Mouse (Mus musculus): Measurements from ENCODE around the gene Ccnf. TPM values are rescaled to one million over a fixed set of nuclear protein-coding genes. Genes with fewer than 3 reads are reported as not detected.

Gene Ccnf
- polyA plus RNA-seq, 1 experiment from 2014 or later: 71.5 TPM

GRCm38 (mm10) chr17:24225851-24226250 lies 25.4 kb downstream of the Ccnf start:
- peaks cover 70% of the 10 kb centered on the region for H3K4me1 ChIP-seq (replicated peaks)
- peak; percentile 90 for ATAC-seq (ENCODE audit: insufficient read depth)

GRCm38 (mm10) chr17:24224741-24225140 lies 26.5 kb downstream of the Ccnf start:
- peaks cover 82% of the 10 kb centered on the region for H3K36me3 ChIP-seq (replicated peaks)
- H3K4me1 ChIP-seq (replicated peaks): peaks cover 78% of the 10 kb centered on the region
- H3K4me2 ChIP-seq: no peak overlapping the region
- peak overlapping the region; percentile 91 for H3K27ac ChIP-seq (replicated peaks)
- no peak overlapping the region for H3K9ac ChIP-seq
- no peaks in the 10 kb centered on the region for H3K27me3 ChIP-seq
- no peak overlapping the region for H3K4me3 ChIP-seq (replicated peaks)
- H3K9me3 ChIP-seq (replicated peaks): no peaks in the 10 kb centered on the region
- WGBS (ENCODE audit: insufficient replicate concordance): 88% methylated on average over 10 of the region's 10 CpGs
- no peak for ATAC-seq (ENCODE audit: insufficient read depth)

More at GRCm38 (mm10) chr17:24225851-24226250, 25.4 kb downstream of the Ccnf start:
- Histone ChIP-seq H3K27me3 (no peaks in the 10 kb centered on the region), H3K9me3 (replicated peaks) (no peaks in the 10 kb centered on the region), H3K36me3 (replicated peaks) (peaks cover 93% of the 10 kb centered on the region), H3K4me3 (replicated peaks) (peak overlapping the region; percentile 10; the same call in 1 of the 2 replicates), H3K27ac (replicated peaks) (peak overlapping the region; percentile 91), H3K4me2 (peak overlapping the region; percentile 47), H3K9ac (peak overlapping the region; percentile 33)
- WGBS (ENCODE audit: insufficient replicate concordance): 32% methylated on average over 5 of the region's 5 CpGs

- ATAC-seq (ENCODE audit: insufficient read depth): no peak
- no peak overlapping the region for H3K9ac ChIP-seq
- H3K9me3 ChIP-seq (replicated peaks): no peaks in the 10 kb centered on the region
- no peak overlapping the region for H3K4me3 ChIP-seq (replicated peaks)
- H3K27me3 ChIP-seq: no peaks in the 10 kb centered on the region
- H3K4me2 ChIP-seq: no peak overlapping the region
- H3K4me1 ChIP-seq (replicated peaks): peaks cover 88% of the 10 kb centered on the region
- H3K36me3 ChIP-seq (replicated peaks): peaks cover 79% of the 10 kb centered on the region
- 90% methylated on average over 5 of the region's 5 CpGs for WGBS (ENCODE audit: insufficient replicate concordance)
- H3K27ac ChIP-seq (replicated peaks): peak overlapping the region; percentile 90; the same call in 1 of the 2 replicates
Observed at GRCm38 (mm10) chr17:24223513-24223912, 27.8 kb downstream of the Ccnf start.

GRCm38 (mm10) chr17:24222653-24223052 lies 28.6 kb downstream of the Ccnf start:
- H3K9me3 ChIP-seq (replicated peaks): no peaks in the 10 kb centered on the region
- H3K27me3 ChIP-seq: no peaks in the 10 kb centered on the region
- no peak overlapping the region for H3K4me3 ChIP-seq (replicated peaks)
- H3K9ac ChIP-seq: no peak overlapping the region
- H3K27ac ChIP-seq (replicated peaks): peak overlapping the region; percentile 90
- peaks cover 88% of the 10 kb centered on the region for H3K4me1 ChIP-seq (replicated peaks)
- peaks cover 79% of the 10 kb centered on the region for H3K36me3 ChIP-seq (replicated peaks)
- 81% methylated on average over 6 of the region's 6 CpGs for WGBS (ENCODE audit: insufficient replicate concordance)
- ATAC-seq (ENCODE audit: insufficient read depth): no peak
- H3K4me2 ChIP-seq: no peak overlapping the region

GRCm38 (mm10) chr17:24220435-24221411 lies 30.6 kb downstream of the Ccnf start, which contains the start of gene Tedc2:
Gene Tedc2, minus strand, starts transcription at chr17:24220851.
- Histone ChIP-seq H3K4me2 (peak within 1 kb of the TSS; percentile 89), H3K4me3 (replicated peaks) (peak within 1 kb of the TSS; percentile 92), H3K4me1 (replicated peaks) (peaks cover 74% of the 10 kb centered on the region), H3K27ac (replicated peaks) (peak within 1 kb of the TSS; percentile 90), H3K27me3 (no peaks in the 10 kb centered on the region), H3K9me3 (replicated peaks) (no peaks in the 10 kb centered on the region), H3K9ac (peak within 1 kb of the TSS; percentile 84), H3K36me3 (replicated peaks) (peaks cover 79% of the 10 kb centered on the region)
- peak; percentile 86 for ATAC-seq (ENCODE audit: insufficient read depth)
- WGBS (ENCODE audit: insufficient replicate concordance): 1% methylated on average over 41 of the region's 41 CpGs

- Histone ChIP-seq H3K4me2 (no peak overlapping the region), H3K4me3 (replicated peaks) (no peak overlapping the region), H3K27me3 (peaks cover 14% of the 10 kb centered on the region), H3K9ac (no peak overlapping the region), H3K27ac (replicated peaks) (no peak overlapping the region), H3K4me1 (replicated peaks) (peaks cover 60% of the 10 kb centered on the region), H3K9me3 (replicated peaks) (no peaks in the 10 kb centered on the region), H3K36me3 (replicated peaks) (peaks cover 53% of the 10 kb centered on the region)
- no peak for ATAC-seq (ENCODE audit: insufficient read depth)
- 78% methylated on average over 4 of the region's 4 CpGs for WGBS (ENCODE audit: insufficient replicate concordance)
Observed at GRCm38 (mm10) chr17:24216836-24217235, 34.4 kb downstream of the Ccnf start.

GRCm38 (mm10) chr17:24213186-24213585 lies 38.1 kb downstream of the Ccnf start:
- H3K4me2 ChIP-seq: no peak overlapping the region
- H3K4me3 ChIP-seq (replicated peaks): no peak overlapping the region
- H3K27ac ChIP-seq (replicated peaks): no peak overlapping the region
- WGBS (ENCODE audit: insufficient replicate concordance): 58% methylated on average over 6 of the region's 6 CpGs
- no peaks in the 10 kb centered on the region for H3K9me3 ChIP-seq (replicated peaks)
- no peak for ATAC-seq (ENCODE audit: insufficient read depth)
- no peak overlapping the region for H3K9ac ChIP-seq
- peaks cover 65% of the 10 kb centered on the region for H3K4me1 ChIP-seq (replicated peaks)
- H3K27me3 ChIP-seq: peaks cover 43% of the 10 kb centered on the region
- H3K36me3 ChIP-seq (replicated peaks): peaks cover 37% of the 10 kb centered on the region

GRCm38 (mm10) chr17:24212441-24213018 lies 38.8 kb downstream of the Ccnf start:
- 24% methylated on average over 5 of the region's 5 CpGs for WGBS (ENCODE audit: insufficient replicate concordance)
- H3K4me1 ChIP-seq (replicated peaks): peaks cover 65% of the 10 kb centered on the region
- H3K4me2 ChIP-seq: peak overlapping the region; percentile 94
- H3K9ac ChIP-seq: peak overlapping the region; percentile 61; the same call in 1 of the 2 replicates
- peak overlapping the region; percentile 55 for H3K4me3 ChIP-seq (replicated peaks)
- ATAC-seq (ENCODE audit: insufficient read depth): no peak
- H3K36me3 ChIP-seq (replicated peaks): peaks cover 31% of the 10 kb centered on the region
- peaks cover 50% of the 10 kb centered on the region for H3K27me3 ChIP-seq
- H3K27ac ChIP-seq (replicated peaks): 0 out of 2 replicates have a peak overlapping the region, but pooled peaks have one; percentile 14
- H3K9me3 ChIP-seq (replicated peaks): no peaks in the 10 kb centered on the region

GRCm38 (mm10) chr17:24211631-24212440 lies 39.4 kb downstream of the Ccnf start:
- H3K9ac ChIP-seq: peak overlapping the region; percentile 61
- ATAC-seq (ENCODE audit: insufficient read depth): no peak
- H3K27ac ChIP-seq (replicated peaks): 0 out of 2 replicates have a peak overlapping the region, but pooled peaks have one; percentile 31
- H3K4me3 ChIP-seq (replicated peaks): peak overlapping the region; percentile 55
- H3K4me2 ChIP-seq: peak overlapping the region; percentile 94
- no peaks in the 10 kb centered on the region for H3K9me3 ChIP-seq (replicated peaks)
- peaks cover 24% of the 10 kb centered on the region for H3K36me3 ChIP-seq (replicated peaks)
- whole genome bisulfite sequencing (ENCODE audit: insufficient replicate concordance): 7% methylated on average over 37 of the region's 37 CpGs
- H3K27me3 ChIP-seq: peaks cover 55% of the 10 kb centered on the region
- peaks cover 70% of the 10 kb centered on the region for H3K4me1 ChIP-seq (replicated peaks)

GRCm38 (mm10) chr17:24210591-24210990 lies 40.7 kb downstream of the Ccnf start:
- Histone ChIP-seq H3K9me3 (replicated peaks) (no peaks in the 10 kb centered on the region), H3K4me1 (replicated peaks) (peaks cover 80% of the 10 kb centered on the region), H3K4me3 (replicated peaks) (no peak overlapping the region), H3K4me2 (peak overlapping the region; percentile 100; the same call in 1 of the 2 replicates), H3K36me3 (replicated peaks) (peaks cover 11% of the 10 kb centered on the region), H3K27me3 (peaks cover 64% of the 10 kb centered on the region), H3K9ac (peak overlapping the region; percentile 14; the same call in 1 of the 2 replicates), H3K27ac (replicated peaks) (no peak overlapping the region)
- no peak for ATAC-seq (ENCODE audit: insufficient read depth)
- 57% methylated on average over 3 of the region's 3 CpGs for WGBS (ENCODE audit: insufficient replicate concordance)
